Mouse (Mus musculus): ENCODE measurements around the gene Lrmp. TPM values are rescaled to one million over a fixed set of nuclear protein-coding genes. Genes with fewer than 3 reads are reported as not detected.
A peak's percentile ranks its signal among the peaks of the same experiment; 100 is the strongest.

Gene Lrmp
- polyA plus RNA-seq, 1 experiment from 2014 or later = 4.9 TPM

DNA sequence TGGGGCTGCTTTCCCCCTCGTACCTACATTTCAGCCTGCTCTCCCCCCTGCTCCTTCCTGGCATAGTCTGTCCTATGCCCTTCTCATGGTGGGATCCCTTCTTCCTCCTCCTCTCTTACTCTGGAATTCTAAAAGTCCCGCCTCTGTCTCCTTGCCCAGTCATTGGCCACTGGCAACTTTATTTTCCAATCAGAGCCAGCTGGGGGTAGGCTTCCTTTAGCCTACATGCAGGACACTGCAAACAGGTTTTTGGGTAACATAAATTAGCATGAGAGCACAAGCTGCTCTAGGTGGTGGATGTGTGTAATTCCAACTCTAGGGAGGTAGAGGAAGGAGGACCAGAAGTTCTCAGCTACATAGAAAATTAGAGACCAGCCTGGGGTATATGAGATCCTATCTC lies 4.6 kb downstream of the Lrmp start:
- no peak overlapping the region for H3K9ac ChIP-seq (ENCODE audit: low read depth, low read length)
- H3K9me3 ChIP-seq (ENCODE audit: control insufficient read depth, low read length) = no peaks in the 10 kb centered on the region
- H3K36me3 ChIP-seq (ENCODE audit: control insufficient read depth, insufficient read depth, low read length) = no peaks in the 10 kb centered on the region
- no peak for ATAC-seq
- H3K4me3 ChIP-seq (ENCODE audit: low read length) = no peak overlapping the region
- no peaks in the 10 kb centered on the region for H3K27me3 ChIP-seq (replicated peaks; ENCODE audit: control insufficient read depth, insufficient read depth, low read length)
- peaks cover 8% of the 10 kb centered on the region; the same call in 1 of the 2 replicates for H3K4me1 ChIP-seq (ENCODE audit: control insufficient read depth, insufficient read depth, low read length)
- H3K4me2 ChIP-seq (ENCODE audit: low read depth, low read length) = no peak overlapping the region
- 80% methylated on average over 2 of the region's 2 CpGs for WGBS
- H3K27ac ChIP-seq (ENCODE audit: low read length) = no peak overlapping the region

DNA sequence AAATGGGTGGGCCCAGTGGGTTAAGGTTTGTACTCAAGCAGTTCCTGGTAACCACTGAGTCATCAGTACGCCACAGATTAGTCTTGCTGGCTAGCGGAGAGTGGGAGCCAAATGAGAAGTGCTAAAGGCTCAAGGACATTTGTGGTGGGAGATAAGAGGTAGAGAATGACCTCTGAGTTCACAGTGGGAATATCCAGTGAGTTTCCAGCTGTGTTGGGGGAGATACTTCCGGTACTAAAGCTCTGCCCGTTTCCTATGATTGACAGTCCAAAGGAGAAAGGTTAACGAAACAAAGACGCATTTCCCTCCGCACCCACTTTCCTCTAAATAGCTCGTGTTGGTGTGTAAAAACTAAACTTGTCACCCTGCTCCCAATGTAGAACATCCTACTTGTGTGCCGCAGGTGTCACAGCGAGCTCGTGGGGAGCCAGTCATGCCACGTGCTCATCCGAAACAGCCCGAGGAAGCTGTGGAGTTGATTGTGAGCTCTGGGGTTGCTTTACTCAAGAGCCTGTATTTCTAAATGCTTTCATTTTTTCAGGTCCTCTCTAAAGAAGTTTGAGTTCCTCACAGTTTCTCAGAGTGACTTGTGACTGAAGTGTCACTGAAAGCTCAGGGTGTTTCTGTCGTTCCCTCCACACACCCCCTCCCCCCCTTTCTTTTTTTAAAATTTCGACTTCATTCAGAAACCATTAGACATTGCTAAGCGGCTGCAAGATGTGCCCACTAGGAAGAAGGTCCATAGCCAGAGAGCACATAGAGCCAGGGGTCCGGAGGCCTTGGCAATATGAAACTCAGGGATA lies 5.5 kb downstream of the Lrmp start:
- H3K27me3 ChIP-seq (replicated peaks; ENCODE audit: control insufficient read depth, insufficient read depth, low read length) = no peaks in the 10 kb centered on the region
- no peaks in the 10 kb centered on the region for H3K36me3 ChIP-seq (ENCODE audit: control insufficient read depth, insufficient read depth, low read length)
- H3K9ac ChIP-seq (ENCODE audit: low read depth, low read length) = no peak overlapping the region
- no peak overlapping the region for H3K4me2 ChIP-seq (ENCODE audit: low read depth, low read length)
- 47% methylated on average over 18 of the region's 18 CpGs for whole genome bisulfite sequencing
- no peak overlapping the region for H3K27ac ChIP-seq (ENCODE audit: low read length)
- peak; percentile 29 for ATAC-seq
- no peak overlapping the region for H3K4me3 ChIP-seq (ENCODE audit: low read length)
- H3K4me1 ChIP-seq (ENCODE audit: control insufficient read depth, insufficient read depth, low read length) = peaks cover 8% of the 10 kb centered on the region; the same call in 1 of the 2 replicates
- H3K9me3 ChIP-seq (ENCODE audit: control insufficient read depth, low read length) = no peaks in the 10 kb centered on the region

DNA sequence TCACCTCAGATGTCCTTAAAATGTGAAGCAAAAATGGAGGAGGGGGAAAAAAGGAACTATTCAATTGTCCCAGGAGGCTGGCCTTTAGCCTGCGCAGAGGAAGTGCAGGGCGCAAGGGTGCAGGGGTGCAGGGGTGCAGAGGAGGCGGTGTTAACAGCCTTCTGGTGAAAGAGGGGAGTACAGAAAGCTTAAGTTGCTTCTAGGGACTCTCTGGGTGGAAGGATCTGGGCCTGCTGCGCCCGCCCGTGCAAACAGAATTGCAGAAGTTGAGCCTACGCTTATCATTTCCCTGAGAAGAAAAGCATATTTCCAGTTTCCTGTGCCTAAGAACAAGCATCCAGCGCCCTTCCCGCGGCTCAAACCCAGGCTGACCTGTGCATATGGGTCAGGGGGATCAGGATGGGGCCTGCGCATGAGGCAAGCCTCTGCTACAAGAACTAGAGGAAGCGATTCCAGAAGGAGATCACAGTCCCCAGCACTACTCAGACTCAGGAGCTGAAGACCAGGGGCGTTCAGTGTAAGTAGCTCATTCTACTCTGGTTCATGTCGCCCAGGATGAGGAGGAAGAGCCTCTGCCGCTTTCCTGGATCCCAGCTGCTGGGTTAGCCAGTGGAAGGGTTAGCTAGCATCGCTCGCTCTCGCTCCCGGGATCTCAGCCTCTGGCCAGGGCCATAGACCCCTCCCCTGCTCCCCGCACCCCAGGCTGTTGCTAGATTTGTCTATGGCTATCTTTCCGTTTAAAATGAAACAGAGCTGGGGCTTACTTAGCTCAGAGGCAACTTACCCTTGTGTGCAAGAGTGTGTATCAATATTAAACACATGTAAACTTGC lies 6.4 kb downstream of the Lrmp start:
- WGBS = 61% methylated on average over 21 of the region's 21 CpGs
- no peak; the same call in 1 of the 2 replicates for ATAC-seq

DNA sequence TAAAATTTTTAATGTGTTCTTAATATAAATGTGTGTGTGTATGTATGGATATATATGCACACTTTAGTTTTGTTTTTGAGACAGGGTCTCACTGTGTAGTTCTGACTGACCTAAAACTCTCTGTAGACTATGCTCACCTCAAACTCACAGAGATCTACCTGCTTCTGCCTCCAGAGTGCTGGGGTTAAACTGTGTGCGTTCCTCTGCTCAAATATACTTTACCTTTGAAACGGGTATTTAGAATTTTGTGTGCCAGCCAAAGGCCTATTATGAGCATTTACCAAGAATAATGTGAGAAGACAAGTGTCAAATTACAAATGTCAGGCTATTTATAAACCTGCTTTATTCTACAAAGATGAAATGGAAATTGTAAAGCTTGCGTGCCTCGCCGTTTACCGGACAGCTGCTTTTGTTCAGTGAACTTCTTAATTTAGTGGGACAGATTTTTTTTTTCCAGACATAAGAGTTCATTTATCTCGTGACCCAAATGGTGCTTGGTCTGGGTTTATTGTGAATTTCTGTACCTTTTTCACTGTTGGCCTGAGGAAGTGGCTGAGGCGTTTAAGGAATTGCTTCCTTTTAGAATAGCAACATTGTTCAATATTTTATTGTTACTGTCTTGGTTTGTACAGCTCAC lies 7.1 kb downstream of the Lrmp start:
- Histone ChIP-seq H3K9ac (ENCODE audit: low read depth, low read length) (no peak overlapping the region), H3K4me3 (ENCODE audit: low read length) (no peak overlapping the region), H3K4me2 (ENCODE audit: low read depth, low read length) (no peak overlapping the region), H3K27me3 (replicated peaks; ENCODE audit: control insufficient read depth, insufficient read depth, low read length) (no peaks in the 10 kb centered on the region), H3K9me3 (ENCODE audit: control insufficient read depth, low read length) (no peaks in the 10 kb centered on the region), H3K27ac (ENCODE audit: low read length) (no peak overlapping the region), H3K4me1 (ENCODE audit: control insufficient read depth, insufficient read depth, low read length) (no peaks in the 10 kb centered on the region), H3K36me3 (ENCODE audit: control insufficient read depth, insufficient read depth, low read length) (no peaks in the 10 kb centered on the region)
- no peak for ATAC-seq
- WGBS = 54% methylated on average over 8 of the region's 8 CpGs

More for the DNA sequence above, 6.4 kb downstream of the Lrmp start:
- no peaks in the 10 kb centered on the region for H3K36me3 ChIP-seq (ENCODE audit: control insufficient read depth, insufficient read depth, low read length)
- peak overlapping the region; percentile 2; the same call in 1 of the 2 replicates for H3K4me3 ChIP-seq (ENCODE audit: low read length)
- H3K27ac ChIP-seq (ENCODE audit: low read length) = peak overlapping the region; percentile 27; the same call in 1 of the 2 replicates
- H3K4me1 ChIP-seq (ENCODE audit: control insufficient read depth, insufficient read depth, low read length) = peaks cover under 1% of the 10 kb centered on the region; the same call in 1 of the 2 replicates
- 0 out of 2 replicates have a peak overlapping the region, but pooled peaks have one; percentile 32 for H3K9ac ChIP-seq (ENCODE audit: low read depth, low read length)
- no peaks in the 10 kb centered on the region for H3K9me3 ChIP-seq (ENCODE audit: control insufficient read depth, low read length)
- no peaks in the 10 kb centered on the region for H3K27me3 ChIP-seq (replicated peaks; ENCODE audit: control insufficient read depth, insufficient read depth, low read length)
- H3K4me2 ChIP-seq (ENCODE audit: low read depth, low read length) = no peak overlapping the region

DNA sequence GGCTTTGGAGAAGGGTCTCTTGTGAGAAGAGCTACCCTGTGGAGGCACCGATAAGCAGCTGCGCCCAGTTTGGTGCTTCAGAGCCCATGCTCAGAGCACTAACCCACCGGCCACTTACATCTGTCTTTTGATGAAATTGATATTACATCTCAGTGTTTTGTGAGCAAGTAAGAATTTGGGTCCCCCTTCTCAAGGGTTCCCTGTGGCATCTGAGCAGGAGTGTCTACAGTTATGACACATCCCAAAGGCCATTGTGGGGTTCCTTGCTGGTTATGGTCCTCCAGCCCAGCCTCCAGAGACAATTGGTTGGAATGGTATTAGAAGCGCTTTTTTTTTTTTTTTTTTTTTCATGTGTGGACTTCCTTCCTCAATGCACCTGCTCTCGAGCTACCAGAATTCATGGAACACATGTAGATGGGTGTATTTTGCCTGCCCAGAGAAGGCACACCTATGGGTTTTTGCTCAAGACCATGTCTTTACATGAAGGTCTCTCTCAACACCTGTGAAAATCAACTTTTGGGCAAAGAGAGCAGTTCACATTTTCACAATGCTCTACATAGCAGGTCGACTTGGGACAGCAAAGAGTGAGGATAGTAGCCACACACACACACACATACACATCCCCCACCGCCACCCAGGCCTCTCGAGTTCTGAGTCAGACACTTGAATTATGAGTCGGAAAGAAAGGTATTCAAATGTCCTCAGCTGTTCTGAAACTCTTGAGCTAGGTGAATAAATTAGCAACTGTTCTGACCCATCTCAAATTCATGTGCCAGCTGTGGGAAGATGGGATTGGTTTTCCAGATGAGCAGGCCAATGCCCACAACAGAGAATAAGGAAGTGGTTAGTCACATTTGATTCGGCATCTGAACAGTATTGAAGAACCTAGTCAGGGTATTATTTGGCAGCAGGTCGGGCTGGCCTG lies 7.9 kb downstream of the Lrmp start:
- ATAC-seq = no peak
- no peaks in the 10 kb centered on the region for H3K9me3 ChIP-seq (ENCODE audit: control insufficient read depth, low read length)
- H3K27ac ChIP-seq (ENCODE audit: low read length) = no peak overlapping the region
- no peaks in the 10 kb centered on the region for H3K4me1 ChIP-seq (ENCODE audit: control insufficient read depth, insufficient read depth, low read length)
- H3K27me3 ChIP-seq (replicated peaks; ENCODE audit: control insufficient read depth, insufficient read depth, low read length) = no peaks in the 10 kb centered on the region
- no peaks in the 10 kb centered on the region for H3K36me3 ChIP-seq (ENCODE audit: control insufficient read depth, insufficient read depth, low read length)
- no peak overlapping the region for H3K4me3 ChIP-seq (ENCODE audit: low read length)
- no peak overlapping the region for H3K9ac ChIP-seq (ENCODE audit: low read depth, low read length)
- H3K4me2 ChIP-seq (ENCODE audit: low read depth, low read length) = no peak overlapping the region
- WGBS = 73% methylated on average over 11 of the region's 11 CpGs

DNA sequence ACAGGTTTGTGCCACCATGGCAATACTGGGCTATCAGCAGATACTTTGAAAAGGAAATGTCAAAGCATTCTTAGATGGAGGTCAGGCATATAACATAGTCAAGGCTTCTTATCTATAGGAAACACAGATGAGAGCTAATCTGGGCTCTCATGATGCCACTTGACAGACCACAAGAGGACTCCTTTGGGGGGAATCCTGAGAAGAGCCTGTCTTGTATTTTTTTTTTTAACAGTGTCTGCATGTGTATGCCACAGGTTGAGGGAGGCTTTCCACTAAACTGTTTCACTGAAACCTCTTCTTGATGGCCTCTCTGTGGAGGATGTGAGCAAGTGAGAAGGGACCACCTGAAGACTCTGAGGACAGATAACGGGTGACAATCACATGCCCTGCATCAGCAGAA lies 9.2 kb downstream of the Lrmp start:
- Histone ChIP-seq H3K4me3 (ENCODE audit: low read length) (no peak overlapping the region), H3K4me1 (ENCODE audit: control insufficient read depth, insufficient read depth, low read length) (no peaks in the 10 kb centered on the region), H3K9ac (ENCODE audit: low read depth, low read length) (no peak overlapping the region), H3K9me3 (ENCODE audit: control insufficient read depth, low read length) (no peaks in the 10 kb centered on the region), H3K36me3 (ENCODE audit: control insufficient read depth, insufficient read depth, low read length) (no peaks in the 10 kb centered on the region), H3K4me2 (ENCODE audit: low read depth, low read length) (no peak overlapping the region), H3K27ac (ENCODE audit: low read length) (no peak overlapping the region), H3K27me3 (replicated peaks; ENCODE audit: control insufficient read depth, insufficient read depth, low read length) (no peaks in the 10 kb centered on the region)
- 77% methylated on average over 1 of the region's 1 CpGs for WGBS
- no peak for ATAC-seq

DNA sequence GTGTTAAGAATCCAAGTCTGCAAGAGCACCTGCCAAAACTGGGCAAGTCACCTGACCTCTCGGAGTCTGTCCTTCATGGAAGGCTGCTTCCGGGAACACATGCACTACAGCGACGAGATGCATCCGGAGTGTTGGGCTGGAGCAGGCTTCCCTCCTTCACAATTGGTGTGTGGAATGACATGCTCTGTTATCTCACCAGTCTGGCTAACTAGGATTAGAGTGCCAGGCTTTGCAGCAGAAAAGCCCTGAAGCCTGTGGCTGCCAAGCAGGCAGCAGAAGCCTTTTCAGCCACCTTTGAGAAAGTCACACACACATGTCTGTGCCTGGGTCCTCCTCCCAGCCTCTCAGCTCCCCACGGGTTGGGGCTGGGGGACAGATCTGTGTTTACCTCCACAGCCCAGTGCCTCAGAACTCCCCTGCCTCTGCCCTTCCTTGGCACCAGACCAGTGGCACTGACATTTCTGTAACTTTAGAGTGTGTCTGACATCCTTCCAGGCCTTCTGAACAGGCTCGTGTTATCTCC lies 10.2 kb downstream of the Lrmp start:
- H3K27ac ChIP-seq (ENCODE audit: low read length) = no peak overlapping the region
- no peak overlapping the region for H3K9ac ChIP-seq (ENCODE audit: low read depth, low read length)
- H3K36me3 ChIP-seq (ENCODE audit: control insufficient read depth, insufficient read depth, low read length) = no peaks in the 10 kb centered on the region
- H3K4me3 ChIP-seq (ENCODE audit: low read length) = no peak overlapping the region
- no peak for ATAC-seq
- 60% methylated on average over 7 of the region's 7 CpGs for WGBS
- H3K27me3 ChIP-seq (replicated peaks; ENCODE audit: control insufficient read depth, insufficient read depth, low read length) = no peaks in the 10 kb centered on the region
- H3K4me2 ChIP-seq (ENCODE audit: low read depth, low read length) = no peak overlapping the region
- no peaks in the 10 kb centered on the region for H3K9me3 ChIP-seq (ENCODE audit: control insufficient read depth, low read length)
- H3K4me1 ChIP-seq (ENCODE audit: control insufficient read depth, insufficient read depth, low read length) = no peaks in the 10 kb centered on the region

DNA sequence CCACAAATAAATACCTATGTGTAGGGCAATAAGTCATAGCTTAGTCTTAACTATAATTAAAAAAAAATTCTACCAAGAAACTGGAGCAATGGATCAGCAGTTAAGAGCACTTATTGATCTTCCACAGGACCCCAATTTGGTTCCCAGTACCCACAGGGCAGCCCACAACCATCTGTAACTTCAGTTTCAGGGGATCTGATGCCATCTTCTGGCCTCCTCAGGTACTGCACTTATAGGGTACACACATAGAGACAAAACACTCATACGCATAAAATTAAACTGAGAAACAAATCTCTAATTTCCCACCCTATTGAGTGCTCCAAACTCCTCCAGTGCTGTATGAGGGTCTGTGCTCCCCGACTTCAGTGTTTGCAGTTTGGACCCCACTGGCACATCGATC lies 12.2 kb downstream of the Lrmp start:
- Histone ChIP-seq H3K4me2 (ENCODE audit: low read depth, low read length) (no peak overlapping the region), H3K27me3 (replicated peaks; ENCODE audit: control insufficient read depth, insufficient read depth, low read length) (no peaks in the 10 kb centered on the region)
- WGBS = 90% methylated on average over 3 of the region's 3 CpGs

More for the DNA sequence above, 12.2 kb downstream of the Lrmp start:
- H3K9ac ChIP-seq (ENCODE audit: low read depth, low read length) = no peak overlapping the region
- H3K36me3 ChIP-seq (ENCODE audit: control insufficient read depth, insufficient read depth, low read length) = no peaks in the 10 kb centered on the region
- no peaks in the 10 kb centered on the region for H3K9me3 ChIP-seq (ENCODE audit: control insufficient read depth, low read length)
- no peak for ATAC-seq
- H3K4me1 ChIP-seq (ENCODE audit: control insufficient read depth, insufficient read depth, low read length) = no peaks in the 10 kb centered on the region
- no peak overlapping the region for H3K27ac ChIP-seq (ENCODE audit: low read length)
- H3K4me3 ChIP-seq (ENCODE audit: low read length) = no peak overlapping the region
